ENCODE assay signal across 15 mouse cellular contexts in the genomic region with DNA sequence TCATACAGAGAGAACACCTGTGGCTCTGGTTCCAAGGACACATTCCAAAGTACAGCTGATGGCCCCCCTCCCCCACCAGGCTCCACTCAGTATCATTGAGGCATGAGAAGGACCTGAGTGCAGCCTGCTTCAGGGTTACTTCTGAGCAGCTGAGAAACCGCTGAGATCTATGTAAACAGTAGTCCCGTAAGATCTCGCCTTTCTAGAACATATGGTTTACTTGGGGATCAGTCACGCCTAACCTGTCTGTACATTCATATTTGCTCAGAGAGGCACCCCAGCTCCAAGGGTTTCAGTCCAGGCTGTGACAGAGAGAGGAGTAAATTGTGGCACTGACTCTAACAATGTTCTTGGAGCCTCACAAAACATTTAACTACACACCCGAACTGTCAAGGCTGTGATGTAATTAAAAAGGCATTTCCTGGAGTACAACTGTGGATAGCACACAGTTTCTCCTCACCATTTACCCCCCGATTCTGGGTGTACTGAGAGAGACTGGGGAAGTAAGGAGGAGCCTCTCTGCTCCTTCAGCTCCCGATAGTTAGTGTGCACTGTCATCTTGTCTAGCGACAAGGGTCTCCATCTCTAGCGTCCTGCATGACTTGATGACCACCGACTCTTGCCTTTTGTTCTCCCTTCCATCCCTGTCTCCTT.
DNase-seq lines count a peak whose midpoint lies in the region; ATAC-seq and TF ChIP-seq lines count a peak whose summit lies in the region.
"Had no signal": no experiment of that assay in that cellular context is flagged by ENCODE, and none has a peak within 500 bp of the region (broad histone marks: within the 10 kb centered on the region; RNA-seq: fewer than 3 reads in every experiment).

No protein-coding gene starts in this region.

- no peak for DNase-seq in kidney, adult 11 months
- DNase-seq in layer of hippocampus, adult 8-10 months (ENCODE audit: low spot score in 2 of 2) = no peak
- DNase-seq in gastrocnemius, adult 18-20 months (ENCODE audit: low spot score) = no peak
- DNase-seq: adrenal gland, adult 8-10 months; cerebellum, adult 2 months; gastrocnemius, postnatal 14 days; kidney, adult 18-20 months; liver, embryonic 13.5 days; thymus, postnatal 36 days had no signal

- H3K4me2 ChIP-seq in kidney, embryonic 14.5 days (replicated peaks; ENCODE audit: low read depth, low read length) = no peak overlapping the region
- no peak overlapping the region for H3K4me2 ChIP-seq in embryonic facial prominence, embryonic 12.5 days (replicated peaks)
- H3K4me2 ChIP-seq in intestine, postnatal 0 days (replicated peaks; ENCODE audit: low read depth) = 0 out of 2 replicates have a peak overlapping the region, but pooled peaks have one; percentile 28
- H3K4me2 ChIP-seq in stomach, embryonic 16.5 days (ENCODE audit: low read depth, low read length) = peak overlapping the region; percentile 22
- H3K4me2 ChIP-seq: heart, embryonic 13.5 days; liver, embryonic 13.5 days had no signal

- peak; percentile 58; the same call in 1 of the 2 replicates for ATAC-seq in kidney, embryonic 14.5 days (ENCODE audit: low FRiP score, low TSS enrichment)
- peak; percentile 39; the same call in 1 of the 2 replicates for ATAC-seq in embryonic facial prominence, embryonic 12.5 days (ENCODE audit: insufficient number of reproducible peaks, insufficient read depth, low FRiP score, low TSS enrichment)
- ATAC-seq in intestine, postnatal 0 days = peak; percentile 82
- peak; percentile 61 for ATAC-seq in stomach, embryonic 16.5 days (ENCODE audit: insufficient read depth, low FRiP score)

- H3K27ac ChIP-seq in kidney, embryonic 14.5 days (ENCODE audit: low read depth, low read length) = no peak overlapping the region; the same call in 1 of the 2 replicates
- no peak overlapping the region for H3K27ac ChIP-seq in embryonic facial prominence, embryonic 12.5 days
- no peak overlapping the region for H3K27ac ChIP-seq in intestine, postnatal 0 days (ENCODE audit: low read depth, low read length)
- H3K27ac ChIP-seq in stomach, embryonic 16.5 days (ENCODE audit: low read length) = no peak overlapping the region
- H3K27ac ChIP-seq: heart, embryonic 13.5 days; liver, embryonic 13.5 days had no signal

- H3K9ac ChIP-seq in kidney, embryonic 14.5 days (ENCODE audit: low read depth, low read length) = no peak overlapping the region
- H3K9ac ChIP-seq in embryonic facial prominence, embryonic 12.5 days = no peak overlapping the region
- no peak overlapping the region for H3K9ac ChIP-seq in intestine, postnatal 0 days (ENCODE audit: low read depth, low read length)
- no peak overlapping the region for H3K9ac ChIP-seq in stomach, embryonic 16.5 days (ENCODE audit: low read length)
- H3K9ac ChIP-seq: heart, embryonic 13.5 days; liver, embryonic 13.5 days had no signal

- H3K4me1 ChIP-seq in kidney, embryonic 14.5 days (ENCODE audit: control insufficient read depth, insufficient read depth, low read length) = peaks cover 16% of the 10 kb centered on the region
- H3K4me1 ChIP-seq in embryonic facial prominence, embryonic 12.5 days = peaks cover 25% of the 10 kb centered on the region
- peaks cover 5% of the 10 kb centered on the region for H3K4me1 ChIP-seq in intestine, postnatal 0 days (replicated peaks; ENCODE audit: control insufficient read depth, insufficient read depth, low read length)
- peaks cover 22% of the 10 kb centered on the region for H3K4me1 ChIP-seq in stomach, embryonic 16.5 days (ENCODE audit: control insufficient read depth, insufficient read depth, low read length)

- H3K9me3 ChIP-seq in kidney, embryonic 14.5 days (ENCODE audit: control insufficient read depth, low read length) = no peaks in the 10 kb centered on the region
- H3K9me3 ChIP-seq in embryonic facial prominence, embryonic 12.5 days = no peaks in the 10 kb centered on the region
- H3K9me3 ChIP-seq in intestine, postnatal 0 days (ENCODE audit: control insufficient read depth) = no peaks in the 10 kb centered on the region
- H3K9me3 ChIP-seq in stomach, embryonic 16.5 days (replicated peaks; ENCODE audit: control insufficient read depth, low read length) = no peaks in the 10 kb centered on the region
- H3K9me3 ChIP-seq: G1E; heart, embryonic 13.5 days; liver, embryonic 13.5 days had no signal

- TF ChIP-seq CTCF in intestine, postnatal 0 days (IDR thresholded peaks at IDR 0.05; ENCODE audit: low read depth) = no peak

- 51% methylated on average over 10 of the region's 10 CpGs for WGBS in kidney, embryonic 14.5 days
- WGBS in embryonic facial prominence, embryonic 12.5 days = 58% methylated on average over 10 of the region's 10 CpGs
- 27% methylated on average over 10 of the region's 10 CpGs for WGBS in intestine, postnatal 0 days
- WGBS in stomach, embryonic 16.5 days = 31% methylated on average over 10 of the region's 10 CpGs

- no peak overlapping the region for H3K4me3 ChIP-seq in kidney, embryonic 14.5 days (ENCODE audit: low read length)
- H3K4me3 ChIP-seq in embryonic facial prominence, embryonic 12.5 days = no peak overlapping the region
- no peak overlapping the region for H3K4me3 ChIP-seq in intestine, postnatal 0 days (ENCODE audit: low read depth, low read length)
- H3K4me3 ChIP-seq in stomach, embryonic 16.5 days (replicated peaks; ENCODE audit: low read length) = no peak overlapping the region
- H3K4me3 ChIP-seq: heart, embryonic 13.5 days; liver, embryonic 13.5 days had no signal

- no peaks in the 10 kb centered on the region for H3K27me3 ChIP-seq in kidney, embryonic 14.5 days (ENCODE audit: control insufficient read depth, insufficient read depth, low read length)
- H3K27me3 ChIP-seq in embryonic facial prominence, embryonic 12.5 days = no peaks in the 10 kb centered on the region
- no peaks in the 10 kb centered on the region for H3K27me3 ChIP-seq in intestine, postnatal 0 days (replicated peaks; ENCODE audit: control insufficient read depth, insufficient read depth, low read length)
- H3K27me3 ChIP-seq in stomach, embryonic 16.5 days (ENCODE audit: control insufficient read depth, insufficient read depth, low read length) = no peaks in the 10 kb centered on the region
- H3K27me3 ChIP-seq: heart, embryonic 13.5 days had no signal

- H3K36me3 ChIP-seq in kidney, embryonic 14.5 days (ENCODE audit: control insufficient read depth, insufficient read depth, low read length) = no peaks in the 10 kb centered on the region
- no peaks in the 10 kb centered on the region for H3K36me3 ChIP-seq in embryonic facial prominence, embryonic 12.5 days
- H3K36me3 ChIP-seq in intestine, postnatal 0 days (ENCODE audit: control insufficient read depth, insufficient read depth) = no peaks in the 10 kb centered on the region
- no peaks in the 10 kb centered on the region for H3K36me3 ChIP-seq in stomach, embryonic 16.5 days (ENCODE audit: control insufficient read depth, insufficient read depth, low read length)
- H3K36me3 ChIP-seq: G1E; heart, embryonic 13.5 days; liver, embryonic 13.5 days had no signal

Comparison
In these comparisons a context has a peak if more than half of its experiments do, and no peak if none do; other contexts are left out.
1. H3K4me2 ChIP-seq: peak in intestine, postnatal 0 days (single experiment) and stomach, embryonic 16.5 days (single experiment); none in kidney, embryonic 14.5 days (single experiment) and embryonic facial prominence, embryonic 12.5 days (single experiment).
2. Peak in every context shown above with its lines, with median percentiles within 50 percentile points of each other: ATAC-seq.